Mouse (Mus musculus) liver, adult 2 months (tissue): ENCODE data around the gene Themis2.

Experiments used
- CTCF ChIP-seq: fragments of 200-500 bp; IDR thresholded peaks from 2 replicates; pipeline ENCODE4 v1.5.1; 2011; ENCODE audit warnings: low read depth, low read length, control low read depth
- POLR2A ChIP-seq: fragments of 200-500 bp; IDR thresholded peaks from 2 replicates; pipeline ENCODE4 v1.6.1; 2011; ENCODE audit warnings: low read length, control low read depth; ENCODE audit not compliant: insufficient read depth; ENCODE audit errors: extremely low read depth

DNA sequence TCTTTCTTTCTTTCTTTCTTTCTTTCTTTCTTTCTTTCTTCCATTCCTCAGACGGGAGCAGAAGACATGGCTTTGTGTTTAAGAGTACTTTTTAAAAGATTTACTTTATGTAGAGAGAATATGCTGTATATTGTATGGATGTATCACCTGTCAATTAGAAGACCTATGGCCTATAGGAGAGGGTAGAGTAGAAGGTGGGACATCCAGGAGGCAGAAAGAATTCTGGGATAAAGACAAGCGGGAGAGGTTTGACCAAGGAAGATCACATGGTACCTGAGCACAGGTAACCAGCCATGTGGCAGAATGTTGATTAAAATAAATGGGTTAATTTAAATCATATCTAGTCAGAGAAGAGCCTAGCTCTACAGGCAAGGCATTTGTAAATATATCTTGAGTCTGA lies 61.4 kb downstream of the Themis2 start:
- TF ChIP-seq CTCF (no peak), POLR2A (no peak)
